Mouse (Mus musculus) erythroblast, embryonic 14.5 days (primary cell): ENCODE data around the gene Evc.

Experiments
- GATA1 ChIP-seq: IDR thresholded peaks from 2 replicates; pipeline ENCODE4 v1.6.1; 2012; ENCODE audit warnings: low read length, inconsistent platforms, mixed read lengths
- TAL1 ChIP-seq: IDR thresholded peaks from 3 replicates; pipeline ENCODE4 v1.6.1; 2012; ENCODE audit warnings: low read length, inconsistent platforms, mixed read lengths

GRCm38 (mm10) chr5:37247456-37247855 is 89.2 kb downstream of the Evc start:
- TF ChIP-seq TAL1 (no peak), GATA1 (no peak)
